Mouse (Mus musculus): ENCODE results near the gene Serf2.

DNA sequence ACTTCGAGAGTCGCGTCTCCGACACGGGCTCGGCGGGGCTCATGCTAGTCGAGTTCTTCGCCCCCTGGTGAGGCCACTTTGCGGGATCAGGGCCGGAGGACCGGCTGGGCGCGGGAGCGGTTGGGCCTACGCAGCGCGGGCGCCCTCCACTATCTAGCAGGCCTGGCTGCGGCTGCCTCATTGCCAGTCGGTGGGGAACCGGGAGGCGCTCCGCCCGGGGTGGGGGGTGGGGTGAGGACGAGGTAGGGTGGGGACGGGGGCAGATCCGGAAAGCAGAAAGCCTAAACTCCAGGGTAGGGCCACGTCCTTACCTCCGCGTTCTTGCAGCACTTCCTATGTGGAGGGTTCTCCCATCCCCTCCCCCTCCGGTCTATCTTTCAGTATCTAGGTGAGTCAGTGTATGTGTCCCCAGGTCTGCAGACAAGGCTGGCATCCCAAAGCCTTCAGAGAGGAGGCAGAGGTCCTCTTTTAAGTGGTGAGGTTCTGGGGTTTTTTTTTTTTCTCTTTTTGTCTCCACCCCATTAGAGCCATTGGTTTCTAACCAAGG lies 34.8 kb upstream of the Serf2 start:
- TF ChIP-seq POLR2A (IDR thresholded peaks at IDR 0.05; ENCODE audit: borderline replicate concordance, control insufficient read depth, low read depth, low read length) (no peak), CTCF (IDR thresholded peaks at IDR 0.05; ENCODE audit: control insufficient read depth, insufficient read depth, low read length) (no peak)

All from bone marrow, adult 2 months (tissue).